Comparison of ENCODE assay signal across 8 mouse cellular contexts in genomic region chr4:8084954-8085639, GRCm38 (mm10).
DNase-seq lines count a peak whose midpoint lies in the region; ATAC-seq and TF ChIP-seq lines count a peak whose summit lies in the region.

No protein-coding gene starts in this region.

- intact Hi-C loops in gastrocnemius, postnatal 14 days (cut with DNase I; ENCODE audit: low total_unique reads) = no loop called here
- intact Hi-C loops in left cerebral cortex, adult 2 months (cut with DNase I) = loop anchor here (2.0 to 5.0 kb wide), 3 partner anchors 96 to 1523 kb away; no protein-coding TSS in a partner anchor

- peak; percentile 98 for ATAC-seq in common myeloid progenitor, adult 5-6 weeks (replicated peaks; ENCODE audit: low read depth, poor library complexity, severe bottlenecking)
- peak; percentile 100 for ATAC-seq in megakaryocyte-erythroid progenitor cell, adult 5-6 weeks (replicated peaks; ENCODE audit: low FRiP score, low TSS enrichment, poor library complexity, severe bottlenecking)

- no peak overlapping the region for H3K4me3 ChIP-seq in left cerebral cortex, adult 2 months

- no peak overlapping the region for H3K27ac ChIP-seq in left cerebral cortex, adult 2 months

- peak; percentile 91 for TF ChIP-seq CTCF in left cerebral cortex, adult 2 months (IDR thresholded peaks at IDR 0.05)

- peak; percentile 18 for DNase-seq in adipocyte (ENCODE audit: low spot score)
- peak; percentile 72 for DNase-seq in gastrocnemius, postnatal 14 days
- DNase-seq in induced T-regulatory cell, adult 2 months (ENCODE audit: low read depth) = peak; percentile 68
- DNase-seq in left cerebral cortex, adult 2 months (ENCODE audit: extremely low spot score in 1 of 2, low spot score in 2 of 2) = peak; percentile 71 to 84
- peak; percentile 71 for DNase-seq in right cerebral cortex, postnatal 25 days
- DNase-seq in urinary bladder, postnatal 4 days (ENCODE audit: low spot score in 2 of 2) = peak; percentile 34 to 72

Comparison
In these comparisons a context has a peak if more than half of its experiments do, and no peak if none do; other contexts are left out.
1. DNase-seq: peak in every context shown above with its lines; median percentile 78 in left cerebral cortex, adult 2 months; 72 in gastrocnemius, postnatal 14 days; 71 in right cerebral cortex, postnatal 25 days; 68 in induced T-regulatory cell, adult 2 months; 53 in urinary bladder, postnatal 4 days; 18 in adipocyte.